Mouse (Mus musculus): ENCODE measurements around the gene Rrn3.
"Not testable (repeated sequence)": the region's sequence is repeated elsewhere in the genome, so short reads cannot be mapped to it uniquely, and the experiment has no call there.

- TF ChIP-seq CTCF (IDR thresholded peaks at IDR 0.05; ENCODE audit: borderline replicate concordance, insufficient read depth, low read length); POLR2A (IDR thresholded peaks at IDR 0.05; ENCODE audit: low read depth, low read length): not testable (repeated sequence)
These were observed 12.9 kb downstream of the Rrn3 start for GRCm38 (mm10) chr16:13793441-13793840.

Measured in embryonic fibroblast, embryonic 13.5 days (primary cell).